Mouse (Mus musculus): ENCODE measurements around the gene Doc2g. TPM values are rescaled to one million over a fixed set of nuclear protein-coding genes. Genes with fewer than 3 reads are reported as not detected.
"Not testable (repeated sequence)": the region's sequence is repeated elsewhere in the genome, so short reads cannot be mapped to it uniquely, and the experiment has no call there.

Doc2g gene
- polyA plus RNA-seq, 1 experiment from 2014 or later = 9.0 TPM

DNA sequence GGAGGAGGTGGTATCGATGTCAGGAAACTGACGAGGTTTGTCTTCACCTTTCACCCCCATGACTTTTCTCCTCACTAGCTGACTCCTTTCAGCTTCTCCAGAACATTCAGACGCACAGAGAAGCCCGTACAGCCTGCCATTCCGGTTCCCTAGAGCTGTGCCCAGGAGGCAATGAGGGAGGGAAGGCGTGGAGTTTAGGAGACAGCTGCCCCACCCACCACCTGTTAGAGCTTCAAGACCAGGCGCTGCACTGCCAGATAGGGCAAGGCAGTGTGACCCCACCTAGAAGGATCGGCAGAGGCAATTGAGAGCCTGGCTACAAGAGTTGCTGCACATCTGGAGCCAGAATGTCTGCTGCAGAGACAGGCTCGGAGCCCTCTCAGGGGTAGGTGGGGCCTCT is 30.9 kb upstream of the Doc2g start, which contains the start of gene Aldh3b2:
Gene Aldh3b2 (plus strand): TSS at position 100 of the 400 bp plus-strand sequence.
- 58% methylated on average over 9 of the region's 9 CpGs for WGBS

DNA sequence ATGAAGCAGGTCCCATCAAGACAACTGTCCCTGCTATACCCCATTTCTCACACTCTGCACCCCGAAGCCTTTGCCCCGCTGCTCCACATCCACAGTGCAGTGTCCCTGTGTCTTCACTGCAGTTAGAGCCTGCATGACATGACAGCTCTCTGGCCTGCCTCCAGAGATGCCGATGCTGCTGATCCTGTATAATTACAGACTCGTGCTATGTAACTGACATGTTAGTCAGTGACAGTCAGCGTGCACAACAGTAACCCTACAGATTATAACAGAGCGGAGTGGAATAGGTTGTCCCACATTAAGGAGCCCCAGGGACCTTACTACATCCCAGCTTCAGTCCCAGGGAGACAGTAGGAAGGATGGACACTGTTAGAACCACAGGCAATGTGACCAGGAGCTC is 28.5 kb upstream of the Doc2g start:
- H3K27ac ChIP-seq (replicated peaks) = 0 out of 2 replicates have a peak overlapping the region, but pooled peaks have one; percentile 19
- peak; percentile 41; the same call in 1 of the 2 replicates for ATAC-seq (replicated peaks)
- not testable (repeated sequence) for H3K9me3 ChIP-seq

More for the DNA sequence above, 30.9 kb upstream of the Doc2g start, which contains the start of gene Aldh3b2:
- no peaks in the 10 kb centered on the region for H3K9me3 ChIP-seq
- no peak within 1 kb of the TSS for H3K9ac ChIP-seq (replicated peaks)
- no peaks in the 10 kb centered on the region for H3K27me3 ChIP-seq
- no peaks in the 10 kb centered on the region for H3K4me1 ChIP-seq
- no peaks in the 10 kb centered on the region for H3K36me3 ChIP-seq
- no peak within 1 kb of the TSS for H3K4me2 ChIP-seq (replicated peaks)
- ATAC-seq (replicated peaks) = no peak
- no peak within 1 kb of the TSS for H3K27ac ChIP-seq (replicated peaks)
- H3K4me3 ChIP-seq = no peak within 1 kb of the TSS

DNA sequence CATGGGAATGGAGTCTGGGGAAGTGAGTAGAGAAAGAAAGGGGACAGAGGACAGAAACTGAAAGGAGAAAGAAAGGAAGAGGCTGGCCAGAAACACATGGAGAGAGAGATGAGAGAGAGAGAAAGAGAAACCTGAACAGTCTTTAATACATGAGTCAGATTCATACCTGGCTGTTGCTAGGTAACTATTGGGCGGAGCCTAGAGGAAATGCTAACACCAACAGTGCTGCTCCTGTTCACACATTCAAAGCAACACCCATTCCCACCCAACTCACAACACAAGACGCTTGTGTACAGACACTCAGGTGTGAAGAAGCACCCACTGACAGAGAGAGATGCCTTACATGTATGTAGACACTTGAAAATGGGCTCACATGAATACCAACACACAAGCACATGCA is 27.2 kb upstream of the Doc2g start:
- Histone ChIP-seq H3K4me1 (0 out of 2 replicates have a peak, but pooled peaks cover 3% of the 10 kb centered on the region), H3K27ac (replicated peaks) (no peak overlapping the region), H3K4me3 (no peak overlapping the region), H3K36me3 (no peaks in the 10 kb centered on the region), H3K9me3 (no peaks in the 10 kb centered on the region), H3K27me3 (no peaks in the 10 kb centered on the region), H3K9ac (replicated peaks) (no peak overlapping the region), H3K4me2 (replicated peaks) (no peak overlapping the region)
- ATAC-seq (replicated peaks) = no peak
- 85% methylated on average over 2 of the region's 2 CpGs for WGBS

More for the DNA sequence above, 28.5 kb upstream of the Doc2g start:
- H3K36me3 ChIP-seq; H3K4me1 ChIP-seq; H3K4me3 ChIP-seq; H3K4me2 ChIP-seq (replicated peaks); H3K9ac ChIP-seq (replicated peaks); H3K27me3 ChIP-seq: not testable (repeated sequence)
- 63% methylated on average over 6 of the region's 6 CpGs for WGBS

DNA sequence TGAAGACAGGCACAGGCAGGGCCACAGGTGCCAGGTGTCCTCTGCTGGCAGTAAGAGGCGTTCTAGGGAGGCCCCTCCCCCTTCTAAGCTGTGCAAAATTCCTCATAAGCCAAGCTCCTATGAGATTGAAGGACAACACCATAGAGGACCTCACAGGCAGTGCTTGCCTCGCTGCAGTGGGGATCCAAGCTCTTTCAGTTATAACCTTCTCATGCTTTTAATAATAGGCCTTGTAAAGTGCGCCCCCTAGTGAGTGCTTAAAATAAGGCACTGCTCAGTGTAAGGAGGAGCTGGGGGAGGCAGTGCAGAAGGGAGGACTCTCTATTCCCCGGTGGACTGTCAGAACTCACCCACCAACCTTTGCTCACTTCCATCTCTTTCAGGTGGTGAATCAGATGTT is 22.8 kb upstream of the Doc2g start:
- no peak overlapping the region for H3K4me3 ChIP-seq
- no peak overlapping the region for H3K27ac ChIP-seq (replicated peaks)
- WGBS = 11% methylated on average over 4 of the region's 4 CpGs
- H3K9me3 ChIP-seq = no peaks in the 10 kb centered on the region
- H3K4me1 ChIP-seq = 0 out of 2 replicates have a peak, but pooled peaks cover 3% of the 10 kb centered on the region
- no peaks in the 10 kb centered on the region for H3K27me3 ChIP-seq
- H3K4me2 ChIP-seq (replicated peaks) = no peak overlapping the region
- H3K36me3 ChIP-seq = no peaks in the 10 kb centered on the region
- no peak overlapping the region for H3K9ac ChIP-seq (replicated peaks)
- peak; percentile 87 for ATAC-seq (replicated peaks)

DNA sequence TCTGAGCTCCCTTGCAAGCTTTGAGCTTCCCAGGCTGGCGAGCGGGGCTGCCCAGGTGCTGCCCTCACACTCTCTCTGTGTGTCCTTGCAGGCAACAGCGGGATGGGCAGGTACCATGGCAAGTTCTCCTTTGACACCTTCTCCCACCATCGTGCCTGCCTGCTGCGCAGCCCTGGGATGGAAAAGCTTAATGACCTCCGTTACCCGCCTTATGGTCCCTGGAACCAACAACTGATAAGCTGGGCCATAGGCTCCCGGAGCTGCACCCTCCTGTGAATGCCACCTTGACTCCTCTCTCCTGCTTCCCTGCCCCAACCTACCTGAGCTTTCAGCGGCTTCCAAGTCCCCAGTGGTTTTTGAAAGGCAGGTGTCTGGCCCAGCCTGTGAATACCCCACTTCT is 22.2 kb upstream of the Doc2g start:
- WGBS = 78% methylated on average over 9 of the region's 9 CpGs
- H3K27ac ChIP-seq (replicated peaks) = no peak overlapping the region
- 0 out of 2 replicates have a peak, but pooled peaks cover 3% of the 10 kb centered on the region for H3K4me1 ChIP-seq
- no peaks in the 10 kb centered on the region for H3K9me3 ChIP-seq
- no peaks in the 10 kb centered on the region for H3K27me3 ChIP-seq
- no peak for ATAC-seq (replicated peaks)
- no peak overlapping the region for H3K4me2 ChIP-seq (replicated peaks)
- H3K9ac ChIP-seq (replicated peaks) = no peak overlapping the region
- no peaks in the 10 kb centered on the region for H3K36me3 ChIP-seq
- H3K4me3 ChIP-seq = no peak overlapping the region

DNA sequence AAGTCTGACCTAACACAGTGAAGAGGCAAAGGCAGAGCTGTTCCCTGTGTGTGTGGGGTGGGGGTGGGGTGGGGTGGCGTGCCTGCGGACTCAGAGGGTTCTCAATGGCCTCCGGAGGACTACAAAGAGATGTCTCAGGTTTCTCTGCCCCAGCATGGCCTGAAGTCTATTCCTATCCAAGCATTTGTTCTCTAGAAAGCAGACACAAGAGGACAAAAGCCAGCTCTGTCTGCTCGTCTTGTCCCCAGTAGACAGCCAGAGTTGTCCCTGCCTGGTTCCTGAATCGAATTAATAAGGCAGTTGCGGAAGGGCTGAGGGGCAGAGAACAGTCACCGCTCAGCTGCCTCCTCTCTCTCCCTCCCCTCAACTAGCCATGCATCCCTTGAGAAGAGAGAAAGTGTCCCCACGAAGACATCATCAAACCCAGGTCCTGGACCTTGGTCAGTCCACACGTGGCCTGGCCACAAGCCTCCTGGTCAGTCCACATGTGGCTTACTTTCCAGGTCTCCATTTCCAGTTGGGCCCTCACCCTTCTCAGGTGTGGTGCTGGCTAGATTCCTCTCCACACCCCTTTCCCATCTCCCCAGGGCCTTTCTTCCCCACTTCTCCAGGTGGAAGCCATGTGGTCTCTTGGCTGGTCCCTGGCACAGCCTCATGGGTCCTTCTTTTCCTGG is 19.4 kb upstream of the Doc2g start:
- no peaks in the 10 kb centered on the region for H3K9me3 ChIP-seq
- no peaks in the 10 kb centered on the region for H3K36me3 ChIP-seq
- 34% methylated on average over 9 of the region's 9 CpGs for WGBS
- no peak overlapping the region for H3K4me2 ChIP-seq (replicated peaks)
- H3K4me3 ChIP-seq = no peak overlapping the region
- no peaks in the 10 kb centered on the region for H3K27me3 ChIP-seq
- no peak overlapping the region for H3K27ac ChIP-seq (replicated peaks)
- H3K4me1 ChIP-seq = 0 out of 2 replicates have a peak, but pooled peaks cover 3% of the 10 kb centered on the region
- no peak for ATAC-seq (replicated peaks)
- no peak overlapping the region for H3K9ac ChIP-seq (replicated peaks)

DNA sequence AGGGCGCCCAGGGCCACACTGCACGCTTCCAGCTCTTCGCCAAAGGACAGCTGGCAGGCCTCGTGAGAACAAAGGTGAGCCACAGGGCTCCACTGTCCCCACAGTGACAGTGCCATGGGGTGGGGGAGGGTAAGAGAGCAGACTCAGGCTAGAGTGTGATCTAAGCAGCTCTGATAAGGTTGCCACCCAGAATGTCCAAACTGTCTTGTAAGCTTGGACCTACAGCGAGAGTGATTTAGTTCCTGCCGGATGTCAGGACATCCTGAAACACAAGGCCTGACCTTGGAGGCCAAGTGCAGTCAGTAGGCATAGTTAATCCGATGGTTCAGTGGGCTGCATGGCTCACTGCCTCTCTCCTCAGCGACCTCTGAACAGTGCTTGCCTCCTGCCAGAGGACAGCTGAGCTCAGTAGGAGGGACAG is 17.8 kb upstream of the Doc2g start:
- H3K4me2 ChIP-seq (replicated peaks) = no peak overlapping the region
- no peaks in the 10 kb centered on the region for H3K36me3 ChIP-seq
- 37% methylated on average over 8 of the region's 8 CpGs for WGBS
- H3K4me3 ChIP-seq = no peak overlapping the region
- 0 out of 2 replicates have a peak, but pooled peaks cover under 1% of the 10 kb centered on the region for H3K4me1 ChIP-seq
- ATAC-seq (replicated peaks) = no peak
- H3K9me3 ChIP-seq = no peaks in the 10 kb centered on the region
- H3K9ac ChIP-seq (replicated peaks) = no peak overlapping the region
- no peaks in the 10 kb centered on the region for H3K27me3 ChIP-seq
- H3K27ac ChIP-seq (replicated peaks) = no peak overlapping the region

DNA sequence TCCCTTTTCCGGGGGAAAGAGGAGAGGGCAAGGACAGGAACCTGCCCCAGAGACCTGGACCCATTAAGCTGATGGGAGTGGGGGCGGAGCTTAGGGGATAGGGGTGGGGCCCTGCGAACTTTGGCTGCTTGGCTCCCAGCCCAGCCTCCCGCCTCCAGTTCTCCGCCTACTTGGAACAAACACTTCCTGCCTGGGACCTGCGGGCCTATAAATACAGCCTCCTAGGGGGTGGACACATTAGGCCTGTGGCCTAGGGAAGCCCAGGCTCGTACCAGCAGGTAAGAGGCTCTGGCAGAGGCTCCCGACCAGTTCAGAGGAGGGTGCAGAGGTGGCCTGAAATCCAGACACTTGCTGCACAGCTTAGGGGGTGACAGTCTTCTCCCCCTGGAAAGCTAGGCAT is 16.8 kb upstream of the Doc2g start, which contains the start of gene Acy3:
Gene Acy3 (plus strand): TSS at position 237 of the 400 bp plus-strand sequence.
- H3K27ac ChIP-seq (replicated peaks) = no peak within 1 kb of the TSS
- no peaks in the 10 kb centered on the region for H3K4me1 ChIP-seq
- ATAC-seq (replicated peaks) = no peak
- no peaks in the 10 kb centered on the region for H3K27me3 ChIP-seq
- no peaks in the 10 kb centered on the region for H3K36me3 ChIP-seq
- H3K9me3 ChIP-seq = no peaks in the 10 kb centered on the region
- H3K4me2 ChIP-seq (replicated peaks) = no peak within 1 kb of the TSS
- no peak within 1 kb of the TSS for H3K4me3 ChIP-seq
- no peak within 1 kb of the TSS for H3K9ac ChIP-seq (replicated peaks)
- WGBS = 13% methylated on average over 8 of the region's 8 CpGs

DNA sequence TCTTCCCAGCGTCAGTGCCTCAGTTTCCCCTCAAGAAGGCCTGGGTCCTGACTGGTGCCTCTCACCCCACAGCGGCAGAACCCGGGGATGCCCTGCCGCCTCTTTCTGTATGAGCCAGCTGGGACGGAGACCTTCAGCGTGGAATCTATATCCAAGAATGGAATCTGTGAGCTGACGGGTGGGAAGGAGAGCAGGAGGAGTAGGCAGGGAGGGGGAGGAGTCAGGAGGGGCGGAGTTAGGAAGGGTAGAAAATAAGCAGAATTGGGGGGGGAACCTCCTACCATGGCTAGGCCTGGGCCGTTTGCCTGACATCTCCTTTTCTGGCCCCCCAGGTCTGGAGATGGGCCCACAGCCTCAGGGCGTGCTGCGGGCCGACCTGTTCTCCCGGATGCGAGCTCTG is 15.0 kb upstream of the Doc2g start:
- ATAC-seq (replicated peaks) = no peak
- 89% methylated on average over 14 of the region's 14 CpGs for WGBS
- Histone ChIP-seq H3K4me2 (replicated peaks) (no peak overlapping the region), H3K4me1 (no peaks in the 10 kb centered on the region), H3K4me3 (no peak overlapping the region), H3K9ac (replicated peaks) (no peak overlapping the region), H3K27ac (replicated peaks) (no peak overlapping the region), H3K9me3 (no peaks in the 10 kb centered on the region), H3K36me3 (no peaks in the 10 kb centered on the region), H3K27me3 (no peaks in the 10 kb centered on the region)

DNA sequence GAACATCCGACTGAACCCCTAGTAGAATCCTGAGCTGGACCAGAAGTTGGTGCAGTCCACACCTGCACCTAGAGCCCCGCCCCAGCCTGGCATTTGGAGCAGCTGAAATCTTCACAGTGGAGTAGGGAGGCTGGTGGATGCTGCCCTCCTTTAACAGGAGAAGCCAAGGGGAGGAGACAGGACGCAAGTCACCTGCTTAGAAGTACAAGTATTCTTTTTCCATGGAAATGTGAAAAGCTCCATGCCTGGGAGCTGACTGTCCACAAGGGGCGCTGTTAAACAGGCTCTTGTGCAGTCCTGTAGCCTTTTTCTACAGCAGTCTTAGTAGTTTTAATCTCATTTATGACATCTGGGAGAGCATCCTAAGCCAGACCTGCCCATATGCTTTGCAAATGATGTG is 14.4 kb upstream of the Doc2g start:
- Histone ChIP-seq H3K27me3 (no peaks in the 10 kb centered on the region), H3K4me3 (no peak overlapping the region), H3K36me3 (no peaks in the 10 kb centered on the region), H3K9ac (replicated peaks) (no peak overlapping the region), H3K4me2 (replicated peaks) (no peak overlapping the region), H3K4me1 (no peaks in the 10 kb centered on the region), H3K9me3 (no peaks in the 10 kb centered on the region), H3K27ac (replicated peaks) (no peak overlapping the region)
- ATAC-seq (replicated peaks) = no peak
- 95% methylated on average over 4 of the region's 4 CpGs for WGBS

DNA sequence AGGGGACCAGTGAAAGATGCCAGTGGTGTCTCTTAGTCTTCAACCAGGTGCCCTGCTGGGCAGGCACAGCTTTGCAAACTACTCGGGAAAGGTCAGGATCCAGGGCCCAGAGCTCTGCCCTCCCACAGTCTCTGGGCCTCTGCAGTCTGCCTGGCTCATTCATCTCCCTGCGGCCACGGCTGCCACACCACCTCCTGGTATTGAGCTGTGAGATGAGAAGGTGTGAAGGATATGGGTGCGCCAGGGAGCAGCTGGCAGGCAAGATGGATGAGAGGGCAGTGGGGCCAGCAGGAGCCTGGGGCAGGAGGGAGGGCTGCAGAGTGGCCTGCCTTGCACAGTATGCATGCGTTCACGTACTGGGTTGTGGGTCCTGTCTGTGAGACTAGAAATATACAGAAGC is 12.3 kb upstream of the Doc2g start:
- H3K9ac ChIP-seq (replicated peaks) = no peak overlapping the region
- H3K4me1 ChIP-seq = no peaks in the 10 kb centered on the region
- no peaks in the 10 kb centered on the region for H3K36me3 ChIP-seq
- no peak overlapping the region for H3K4me2 ChIP-seq (replicated peaks)
- H3K27me3 ChIP-seq = no peaks in the 10 kb centered on the region; the same call in 1 of the 2 replicates
- no peak overlapping the region for H3K27ac ChIP-seq (replicated peaks)
- no peak for ATAC-seq (replicated peaks)
- H3K4me3 ChIP-seq = no peak overlapping the region
- 70% methylated on average over 6 of the region's 6 CpGs for whole genome bisulfite sequencing
- H3K9me3 ChIP-seq = no peaks in the 10 kb centered on the region

DNA sequence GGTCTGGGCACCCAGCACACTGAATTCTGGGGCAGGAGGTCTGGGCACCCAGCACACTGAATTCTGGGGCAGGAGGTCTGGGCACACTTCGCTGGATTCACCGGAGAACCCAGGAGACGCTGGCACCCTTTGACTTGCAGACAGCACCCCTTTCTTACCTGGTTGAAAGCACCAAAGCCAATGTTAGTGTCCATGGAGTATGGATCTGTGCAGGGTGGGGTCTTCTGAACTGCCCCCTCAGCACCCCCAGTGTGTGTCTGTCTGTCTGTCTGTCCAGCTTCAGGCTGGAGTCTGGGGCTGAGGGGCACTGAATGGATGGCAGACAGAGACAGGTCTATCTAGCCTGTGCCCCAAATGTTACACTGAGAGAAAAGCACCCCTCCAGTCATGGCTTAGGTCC is 11.6 kb upstream of the Doc2g start:
- no peaks in the 10 kb centered on the region for H3K4me1 ChIP-seq
- no peaks in the 10 kb centered on the region; the same call in 1 of the 2 replicates for H3K27me3 ChIP-seq
- H3K4me2 ChIP-seq (replicated peaks) = no peak overlapping the region
- no peak overlapping the region for H3K4me3 ChIP-seq
- H3K9ac ChIP-seq (replicated peaks) = no peak overlapping the region
- no peaks in the 10 kb centered on the region for H3K36me3 ChIP-seq
- no peaks in the 10 kb centered on the region for H3K9me3 ChIP-seq
- no peak for ATAC-seq (replicated peaks)
- no peak overlapping the region for H3K27ac ChIP-seq (replicated peaks)
- 96% methylated on average over 3 of the region's 3 CpGs for WGBS

DNA sequence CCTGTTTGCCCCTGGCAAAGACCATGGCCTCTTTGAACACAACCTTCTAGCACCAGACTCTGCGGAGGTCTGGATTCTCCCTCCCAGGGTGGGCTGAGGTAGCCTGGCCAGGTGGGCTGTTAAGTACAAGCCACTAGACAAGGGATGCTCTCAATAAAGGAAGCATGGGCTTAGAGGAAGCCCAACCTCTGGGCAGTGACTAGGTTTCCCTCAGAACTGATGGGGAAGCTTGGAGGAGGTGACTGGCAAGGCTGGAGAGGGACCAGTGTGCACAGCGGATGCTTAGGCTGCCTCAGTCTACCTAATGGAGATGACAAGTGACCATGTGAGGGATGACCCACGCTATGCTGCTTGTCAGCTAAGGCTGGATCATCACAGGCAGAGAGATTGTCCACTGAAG is 11.1 kb upstream of the Doc2g start:
- 84% methylated on average over 3 of the region's 3 CpGs for WGBS
- Histone ChIP-seq H3K9ac (replicated peaks) (no peak overlapping the region), H3K36me3 (no peaks in the 10 kb centered on the region), H3K27ac (replicated peaks) (no peak overlapping the region), H3K4me1 (no peaks in the 10 kb centered on the region), H3K4me3 (no peak overlapping the region), H3K9me3 (no peaks in the 10 kb centered on the region), H3K4me2 (replicated peaks) (no peak overlapping the region), H3K27me3 (no peaks in the 10 kb centered on the region; the same call in 1 of the 2 replicates)
- ATAC-seq (replicated peaks) = no peak
